Mouse (Mus musculus) left cerebral cortex, postnatal 14 days (tissue): ENCODE measurements around the gene Mpp4. TPM values are rescaled to one million over a fixed set of nuclear protein-coding genes. Genes with fewer than 3 reads are reported as not detected.

ENCODE experiments used
- DNase-seq, 2 experiments: peaks; one replicate each; pipeline ENCODE4 v3.0.0; 2021 to 2022; ENCODE audit warnings: low spot score in 2 of 2, mixed read lengths in 1 of 2
- intact Hi-C: fragments of 180-260 bp; cut with DNase I; formaldehyde crosslinking; loops from one replicate; pipeline ENCODE4 v1.15.1; 2025
- long read RNA-seq, 2 experiments: library from polyadenylated mRNA; stranded (forward); transcript quantifications; one replicate each; pipeline ENCODE4 v2.0.0; 2021
- total RNA-seq, 2 experiments: library from RNA; stranded (reverse); gene quantifications; 2 replicates each; pipeline ENCODE4 v1.2.3; 2021

The Mpp4 gene
- under 1 TPM; 0.32 to 0.79 TPM for total RNA-seq
- long read RNA-seq, experiment 1, result 0 reads
- long read RNA-seq, experiment 2, partial matches to known transcripts, result 1 of 1 reads
- long read RNA-seq, experiment 2, other reads (novel, unspliced or antisense), result 0 of 1 reads

DNA sequence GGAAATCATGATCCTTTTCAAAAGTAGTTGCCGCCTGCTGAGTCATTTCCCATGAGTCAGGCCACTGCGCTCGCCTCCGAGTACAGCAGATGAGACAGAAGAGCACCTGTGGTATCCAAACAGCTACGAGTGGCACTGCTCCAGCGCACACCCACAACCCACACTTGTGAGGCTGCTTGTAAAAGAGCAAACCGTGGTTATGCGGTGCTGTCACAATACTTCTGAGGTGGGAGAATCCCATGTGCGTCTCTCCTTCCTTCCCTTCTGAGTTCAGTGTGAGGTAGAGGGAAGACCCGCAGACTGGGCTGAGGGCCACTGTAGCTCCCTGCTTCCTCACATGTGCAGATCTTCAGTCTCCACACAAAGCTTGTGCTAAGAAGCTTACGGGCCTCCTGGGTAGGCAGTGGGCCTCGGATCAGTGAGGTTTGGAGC lies at the start of gene Mpp4:
Gene Mpp4 (minus strand): TSS at position 360 of the 432 bp plus-strand sequence.
- intact Hi-C loops, result no loop called here
- peak; percentile 73 to 86 for DNase-seq

DNA sequence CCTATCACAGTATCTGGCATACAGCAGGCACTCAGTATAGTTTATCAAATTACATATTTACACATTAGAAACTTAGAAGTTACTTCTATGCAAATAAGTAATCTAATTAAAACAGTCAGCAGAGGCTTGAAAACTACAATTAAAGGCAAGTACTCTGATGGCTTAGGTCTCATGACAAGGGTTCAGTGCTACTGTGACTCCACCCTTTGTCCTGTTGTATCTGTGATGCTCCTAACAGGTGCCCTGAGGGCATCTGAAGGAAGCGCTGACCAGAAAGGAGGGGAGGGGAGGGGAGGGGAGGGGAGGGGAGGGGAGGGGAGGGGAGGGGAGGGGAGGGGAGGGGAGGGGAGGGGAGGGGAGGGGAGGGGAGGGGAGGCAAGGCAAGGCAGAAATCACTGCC lies 49.8 kb upstream of the Mpp4 start:
- DNase-seq, result no peak
- intact Hi-C loops, result no loop called here

DNA sequence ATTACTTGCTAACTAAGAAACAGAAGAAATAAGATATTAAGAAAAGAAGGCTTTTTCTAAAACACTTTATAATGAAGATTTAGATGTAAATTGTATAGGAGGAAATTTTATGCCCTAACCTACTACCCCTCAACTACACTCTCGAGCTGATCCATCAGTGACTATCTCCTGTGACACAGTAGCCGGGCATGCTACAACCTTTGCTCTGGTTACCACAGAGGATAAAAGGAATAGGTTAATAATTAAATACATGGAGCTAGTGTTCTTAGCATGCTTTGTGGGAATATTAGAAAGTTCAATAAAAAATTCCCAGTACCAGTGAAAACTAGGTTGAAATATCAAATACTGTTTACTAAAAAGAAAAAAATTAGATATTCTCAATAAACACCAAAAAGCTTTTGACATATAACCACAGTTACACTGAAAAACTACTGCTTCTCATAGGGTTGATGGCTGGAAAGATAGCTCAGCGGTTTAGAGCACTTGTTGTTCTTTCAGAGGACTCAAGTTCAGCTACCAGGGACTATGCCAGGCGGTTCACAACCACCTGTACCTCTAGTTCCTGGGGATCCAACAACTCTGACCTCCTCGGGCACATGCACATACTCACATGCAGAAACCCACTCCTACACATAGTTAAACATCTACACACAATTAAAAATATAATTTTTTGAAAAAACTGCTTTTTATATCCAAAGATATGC lies 49.0 kb upstream of the Mpp4 start:
- no peak for DNase-seq
- intact Hi-C loops, result no loop called here

DNA sequence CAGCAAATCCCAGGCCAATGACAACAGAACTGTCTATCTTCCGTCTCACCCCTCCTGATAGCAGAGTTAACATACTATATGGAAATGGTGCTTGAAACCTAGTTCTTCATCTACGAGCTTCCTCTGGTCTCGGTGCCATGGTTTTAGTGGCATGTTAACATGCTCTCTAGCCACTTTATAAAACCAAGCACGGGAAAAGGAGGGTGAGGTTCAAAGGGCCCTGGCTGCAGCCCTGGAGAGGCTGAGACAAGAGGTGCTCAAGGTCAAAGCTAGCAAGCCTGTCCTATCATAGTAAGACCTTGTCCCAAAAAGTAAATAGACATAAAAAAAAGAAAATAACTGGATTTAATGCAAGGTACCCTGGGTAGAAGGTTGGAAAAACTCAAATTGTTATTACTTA lies 48.5 kb upstream of the Mpp4 start:
- intact Hi-C loops, result no loop called here
- DNase-seq, result no peak

DNA sequence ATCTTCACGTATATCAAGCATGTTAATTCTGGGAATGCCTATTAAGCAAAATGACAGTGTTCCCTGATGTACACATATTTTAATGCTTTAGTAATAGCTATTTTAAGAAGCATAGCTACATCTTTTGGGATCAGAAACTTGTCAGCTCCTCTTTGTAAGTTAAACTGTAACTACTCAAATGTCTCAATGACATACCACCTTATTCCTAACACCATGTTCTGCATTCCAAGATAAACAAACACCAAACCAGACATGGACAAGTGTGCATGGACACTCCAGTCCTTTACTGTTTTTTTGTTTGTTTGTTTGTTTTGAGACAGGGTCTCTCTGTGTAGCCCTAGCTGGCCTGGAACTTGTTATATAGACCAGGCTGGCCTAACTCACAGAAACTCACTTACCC lies 45.1 kb upstream of the Mpp4 start:
- intact Hi-C loops, result no loop called here
- DNase-seq, result no peak

DNA sequence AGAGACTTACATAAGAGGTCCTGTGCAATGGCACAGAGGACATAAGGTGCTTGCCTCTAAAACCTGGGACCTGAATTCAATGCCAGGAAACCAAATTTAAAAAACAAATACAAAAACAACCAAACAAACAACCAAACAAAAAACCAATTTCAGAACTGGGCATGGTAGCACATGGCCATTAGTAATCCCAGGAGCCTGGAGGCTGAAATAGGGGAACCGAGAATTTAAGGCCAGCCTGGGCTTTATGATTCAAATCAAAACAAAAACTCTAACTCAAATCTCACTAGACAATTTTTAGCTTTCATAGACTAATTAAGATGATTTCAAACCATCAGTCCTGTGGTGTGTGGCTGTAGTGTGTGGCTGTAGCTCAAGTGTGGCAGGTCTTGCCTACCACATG lies 41.3 kb upstream of the Mpp4 start:
- intact Hi-C loops, result no loop called here
- DNase-seq, result no peak

DNA sequence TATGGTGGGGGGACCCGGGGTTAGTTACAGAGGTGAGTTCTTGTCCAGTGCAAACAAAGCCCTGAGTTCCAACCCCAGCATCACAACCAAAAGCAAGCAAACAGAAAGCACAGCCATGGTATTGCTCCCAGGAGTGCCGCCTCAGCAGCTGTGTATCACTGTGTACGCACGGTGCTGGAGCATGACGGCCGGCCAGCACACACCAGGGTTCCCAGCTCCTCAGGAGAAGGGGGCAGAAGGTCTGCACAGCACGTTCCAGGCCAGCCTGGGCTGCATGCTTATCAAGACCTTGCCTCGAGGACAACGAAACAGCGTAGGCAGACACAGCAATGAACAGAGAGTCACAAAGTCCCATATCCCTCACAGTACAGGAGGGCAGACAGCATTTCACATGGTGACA lies 39.2 kb upstream of the Mpp4 start:
- DNase-seq, result no peak
- intact Hi-C loops, result no loop called here

DNA sequence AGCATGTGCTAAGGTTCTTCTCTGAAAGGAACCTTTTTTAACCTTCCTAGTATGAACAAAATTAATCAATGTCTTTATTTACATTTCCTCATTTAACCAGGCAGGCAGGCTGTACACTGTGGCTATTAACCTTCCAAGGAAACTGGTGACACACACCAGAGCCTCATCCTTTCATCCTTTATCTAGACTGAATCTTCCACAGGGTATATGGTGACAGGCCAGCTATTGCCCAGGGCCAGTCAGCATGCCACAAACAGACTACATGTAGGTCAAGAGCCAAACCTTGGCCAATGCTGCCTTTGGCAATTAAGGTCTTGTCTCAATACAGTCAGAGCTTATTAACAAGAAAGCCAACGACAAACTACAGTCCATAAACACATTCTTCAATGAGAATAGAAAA lies 38.4 kb upstream of the Mpp4 start:
- intact Hi-C loops, result no loop called here
- DNase-seq, result no peak

DNA sequence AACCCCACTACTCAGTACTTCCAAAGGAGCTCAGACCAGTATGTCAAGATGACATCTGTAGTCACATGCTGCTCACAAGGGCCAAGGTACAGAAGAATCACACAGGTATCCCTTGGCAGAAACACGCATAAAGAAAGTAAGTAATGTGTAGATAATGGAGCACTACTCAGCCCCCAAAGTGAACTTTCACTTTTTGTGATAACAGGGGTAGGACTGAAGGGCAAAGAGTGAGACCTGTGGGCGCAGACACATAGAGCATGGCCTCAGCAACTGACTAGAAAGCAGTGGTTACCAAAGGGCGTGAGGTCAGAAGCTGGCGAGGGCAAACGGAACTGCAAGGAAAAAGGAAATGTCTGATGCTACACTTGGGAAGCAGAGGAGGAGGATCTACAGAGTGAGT lies 37.8 kb upstream of the Mpp4 start:
- no peak for DNase-seq
- intact Hi-C loops, result no loop called here

DNA sequence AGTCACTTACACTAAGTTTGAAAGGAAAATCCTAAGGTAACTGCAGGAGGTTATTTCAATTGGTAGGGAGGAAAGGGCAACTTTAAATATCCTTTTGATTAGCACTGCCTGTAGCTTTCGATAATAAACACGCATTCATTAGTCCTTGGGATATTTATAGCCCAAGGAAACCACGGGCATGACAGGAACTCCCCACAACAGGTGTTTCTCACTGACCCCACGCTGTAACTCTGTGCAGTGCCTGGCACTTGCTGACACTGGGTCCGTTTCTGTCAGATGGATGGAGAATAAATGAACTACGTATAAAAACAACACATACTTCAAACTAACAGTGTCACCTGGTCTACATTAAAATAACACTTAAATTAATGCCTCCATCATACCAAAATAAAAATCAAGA lies 31.8 kb upstream of the Mpp4 start:
- intact Hi-C loops, result no loop called here
- no peak for DNase-seq

DNA sequence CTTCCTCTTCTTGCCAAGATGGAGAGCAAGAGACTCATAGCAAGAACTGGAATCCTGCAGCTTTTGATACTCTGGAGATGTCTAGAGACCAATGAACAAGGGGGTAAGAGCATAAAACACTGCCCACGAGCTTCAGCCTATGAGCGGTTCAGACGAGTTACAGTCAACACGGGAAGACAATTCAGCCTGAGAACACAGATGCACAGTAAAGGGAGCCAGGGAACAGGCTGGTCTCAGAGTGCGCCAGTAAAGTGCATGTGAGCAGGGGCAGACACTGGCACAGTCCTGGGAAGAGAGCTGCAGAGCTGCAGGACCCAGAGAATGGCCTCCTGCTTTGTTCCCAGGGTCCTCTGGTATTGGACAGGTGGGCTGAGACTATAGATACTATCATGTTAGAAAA lies 24.6 kb upstream of the Mpp4 start:
- DNase-seq, result no peak
- intact Hi-C loops, result no loop called here

DNA sequence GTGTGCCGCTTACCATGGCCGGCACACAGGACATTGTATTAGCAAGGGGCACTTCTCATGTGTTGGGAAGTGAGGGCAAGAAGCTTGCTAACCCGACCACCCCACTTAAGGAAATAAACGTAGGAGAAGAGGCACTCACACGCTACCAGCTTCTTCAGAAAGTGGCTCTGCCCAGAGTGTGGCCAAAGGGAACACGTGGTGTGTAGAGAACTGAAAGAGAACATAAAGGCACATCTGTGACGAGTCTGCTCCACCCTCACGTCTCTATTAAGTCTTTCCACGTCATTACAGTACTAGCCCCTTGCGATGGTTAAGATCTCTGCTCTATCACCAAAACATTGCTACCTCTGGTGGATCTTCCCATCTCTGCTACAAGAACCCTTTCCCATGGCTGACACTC lies 23.1 kb upstream of the Mpp4 start:
- no peak for DNase-seq
- intact Hi-C loops, result no loop called here

DNA sequence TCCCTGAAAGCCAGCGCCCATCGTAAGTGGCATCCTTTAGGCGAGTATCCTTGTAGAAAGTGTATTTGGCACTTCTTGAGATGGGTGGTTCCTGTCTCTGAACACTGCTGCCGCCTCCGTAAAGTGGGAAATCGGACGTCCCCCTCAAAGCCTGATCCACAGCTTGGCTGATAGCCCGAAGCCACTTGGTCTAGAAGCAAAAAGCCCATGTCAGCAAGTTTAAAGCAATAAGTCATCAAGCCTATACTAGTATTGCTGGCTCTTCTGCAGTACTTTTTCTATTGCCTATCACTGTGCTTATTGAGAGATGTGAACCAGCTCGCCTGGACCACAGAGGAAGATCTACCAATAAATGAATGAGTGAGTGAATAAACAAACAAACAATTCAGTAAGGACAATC lies 22.2 kb upstream of the Mpp4 start:
- DNase-seq, result no peak
- intact Hi-C loops, result no loop called here

DNA sequence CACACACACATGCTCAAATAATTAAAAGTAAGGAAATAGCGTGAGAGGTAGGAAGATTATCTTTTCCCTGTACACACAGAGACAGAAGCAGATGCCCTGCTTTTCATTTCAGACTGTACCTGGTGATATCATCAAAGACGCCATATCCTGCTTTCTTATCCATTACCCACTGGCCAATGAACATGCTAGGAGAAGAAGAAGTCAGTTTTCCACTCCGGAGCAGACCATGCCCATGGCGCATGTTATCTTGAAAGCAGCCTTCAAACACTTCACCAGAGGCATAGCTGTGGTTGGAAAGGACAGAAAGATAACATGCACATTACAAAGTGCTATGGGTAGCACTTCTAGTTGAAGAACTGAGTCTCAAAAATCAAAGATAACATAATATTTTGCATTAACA lies 19.9 kb upstream of the Mpp4 start:
- intact Hi-C loops, result no loop called here
- no peak for DNase-seq

DNA sequence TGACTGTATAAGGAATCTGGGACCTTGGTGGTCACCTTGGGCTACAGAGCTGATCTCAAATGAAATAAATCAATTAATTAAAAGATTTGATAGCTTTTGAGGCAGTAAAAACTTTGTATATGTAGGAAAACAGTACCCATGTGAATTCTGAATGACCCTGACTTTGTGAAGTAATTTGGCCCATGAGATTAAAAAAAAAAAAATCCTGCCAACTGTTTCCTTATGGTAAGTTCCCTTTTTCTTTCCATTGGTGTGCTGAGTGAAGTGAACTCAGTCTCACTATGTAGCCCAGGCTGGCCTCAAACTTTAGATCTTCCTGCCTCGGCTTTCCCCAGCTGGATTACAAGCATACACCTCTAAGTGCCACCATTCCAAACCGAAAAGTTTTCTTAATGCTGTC lies 19.2 kb upstream of the Mpp4 start:
- no peak for DNase-seq
- intact Hi-C loops, result no loop called here

DNA sequence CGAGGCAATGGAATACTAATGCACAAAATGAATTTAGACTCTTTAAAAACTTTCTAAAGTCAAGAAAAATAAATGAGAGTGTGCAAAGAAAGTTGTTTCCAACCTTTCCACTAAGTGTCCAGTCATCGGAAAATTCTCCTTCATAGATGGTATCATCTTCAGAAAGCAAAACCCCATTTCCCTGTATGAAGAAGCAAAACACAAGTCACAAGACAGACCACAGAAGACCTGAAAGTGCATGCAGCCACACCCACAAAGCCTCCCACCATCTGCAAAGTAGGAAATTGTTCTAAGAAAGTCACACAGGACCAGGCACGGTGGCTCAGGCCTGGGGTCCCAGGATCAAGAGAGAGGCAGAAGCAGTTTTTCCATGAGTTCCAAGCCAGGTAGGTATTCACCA lies 16.8 kb upstream of the Mpp4 start:
- no peak for DNase-seq
- intact Hi-C loops, result no loop called here

DNA sequence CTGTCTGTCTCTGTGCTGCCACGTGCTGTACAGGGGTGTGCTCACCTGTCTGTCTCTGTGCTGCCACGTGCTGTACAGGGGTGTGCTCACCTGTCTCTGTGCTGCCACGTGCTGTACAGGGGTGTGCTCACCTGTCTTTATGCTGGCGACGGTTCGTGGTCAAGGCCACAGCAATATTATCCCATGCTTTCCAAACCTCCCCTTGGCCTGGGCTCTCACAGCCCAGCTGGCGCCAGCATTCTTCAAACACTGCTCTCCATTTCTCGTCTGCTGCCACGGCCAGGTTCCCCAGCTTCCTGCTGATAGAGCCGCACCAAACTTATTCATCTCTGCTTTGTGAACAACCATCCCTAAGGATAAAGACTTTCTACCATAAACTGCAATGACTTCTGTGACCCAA lies 15.2 kb upstream of the Mpp4 start:
- intact Hi-C loops, result no loop called here
- DNase-seq, result no peak

DNA sequence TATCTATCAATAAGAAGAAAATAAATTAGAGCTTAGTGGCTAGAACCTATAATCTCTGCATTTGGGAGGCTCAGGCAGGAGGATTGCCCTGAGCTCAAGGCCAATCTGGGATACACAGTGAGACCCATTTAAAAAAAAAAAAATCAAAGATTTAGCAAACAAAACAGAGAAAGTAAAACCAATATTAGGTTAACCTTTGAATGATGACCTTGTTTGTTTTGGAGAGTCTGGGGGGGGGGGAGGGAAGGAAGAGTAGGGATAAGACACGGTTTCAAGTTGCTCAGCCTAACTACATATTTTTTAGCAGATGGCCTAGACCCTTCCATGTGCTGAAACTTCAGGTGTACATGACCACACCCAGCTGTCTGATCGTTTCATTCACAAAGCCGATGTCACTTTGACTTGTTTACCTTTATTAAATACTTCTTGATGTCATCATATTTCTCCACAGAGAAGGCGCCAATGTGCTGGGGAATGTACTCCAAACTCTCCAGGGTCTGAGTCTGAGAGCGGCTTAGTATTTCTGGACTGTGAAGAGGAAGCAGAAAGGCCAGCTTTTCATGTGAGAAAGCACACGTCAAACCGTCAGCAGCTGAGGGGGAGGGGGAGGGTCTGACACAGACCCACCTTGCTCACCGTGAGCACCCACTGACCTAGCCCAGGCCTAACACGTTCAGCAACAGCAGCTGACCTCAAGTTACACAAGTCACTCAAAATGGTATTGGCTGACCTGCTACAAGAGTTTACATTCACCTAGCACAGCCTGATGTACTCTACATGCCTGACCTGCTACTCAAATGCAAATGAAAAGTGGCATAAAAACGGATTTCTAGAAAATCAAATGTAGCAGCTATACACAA lies 11.6 kb upstream of the Mpp4 start:
- intact Hi-C loops, result no loop called here
- no peak for DNase-seq

DNA sequence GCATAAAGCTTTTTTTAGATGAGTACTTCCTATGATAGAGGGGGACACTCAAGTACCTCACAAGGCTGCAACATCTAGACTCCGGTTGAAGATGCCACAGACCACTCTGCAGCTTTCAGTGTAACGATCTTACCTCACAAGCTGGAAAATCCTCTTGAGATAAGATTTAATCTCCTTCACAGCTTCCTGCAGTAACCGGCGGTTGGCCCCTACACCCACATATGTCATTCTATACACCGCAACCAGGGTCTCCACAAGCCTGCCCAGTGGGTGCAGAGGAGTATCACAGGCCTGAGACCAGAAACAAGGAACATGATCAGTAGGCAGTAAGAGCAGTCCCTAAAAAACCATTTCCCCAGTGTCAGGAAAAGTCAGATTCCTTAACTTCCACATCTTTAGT lies 9.8 kb upstream of the Mpp4 start:
- intact Hi-C loops, result no loop called here
- no peak for DNase-seq

DNA sequence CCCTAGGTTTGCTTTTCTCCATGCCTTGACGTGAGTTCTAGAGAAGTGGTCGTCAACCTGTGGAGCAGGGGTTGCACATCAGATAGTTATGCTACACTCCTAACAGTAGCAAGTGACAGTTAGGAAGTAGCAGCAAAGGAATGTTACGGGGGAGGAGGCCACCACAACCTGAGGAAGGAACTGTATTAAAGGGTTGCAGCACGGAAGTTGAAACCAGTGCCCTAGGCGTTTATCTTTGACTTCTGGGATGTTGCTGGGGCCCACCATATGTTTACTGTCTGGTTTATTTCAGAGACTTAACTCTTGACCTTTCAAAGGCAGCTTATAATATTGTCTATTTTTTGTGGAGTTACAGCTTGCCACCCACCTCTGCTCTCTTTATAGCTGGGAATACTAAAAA lies 8.7 kb upstream of the Mpp4 start:
- intact Hi-C loops, result no loop called here
- DNase-seq, result no peak

DNA sequence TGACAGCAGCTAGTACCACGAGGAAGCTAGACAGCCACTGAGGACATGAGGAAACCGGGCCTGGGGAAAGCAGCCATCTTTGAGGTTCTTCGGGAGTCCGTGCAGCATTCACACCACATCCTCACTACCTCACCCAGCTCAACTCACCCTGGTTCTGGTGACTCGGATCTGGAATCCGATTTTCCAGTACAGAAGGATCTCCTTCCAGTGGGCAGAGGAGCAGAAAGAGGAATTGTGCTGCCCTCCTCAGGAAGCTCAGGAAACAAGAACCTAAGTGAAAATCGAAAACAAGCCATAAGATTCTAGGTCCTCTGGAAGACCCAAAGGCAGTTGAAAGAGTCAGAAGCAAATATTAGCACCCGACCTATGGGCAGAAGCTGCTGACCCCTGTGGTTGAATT lies 7.1 kb upstream of the Mpp4 start:
- intact Hi-C loops, result no loop called here
- no peak for DNase-seq
